In genomic region chr16:18036425-18036955, GRCm38 (mm10) we compare ENCODE assay signal across 9 mouse cellular contexts. TPM values are rescaled to one million over a fixed set of nuclear protein-coding genes. Genes with fewer than 3 reads are reported as not detected.
A peak's percentile ranks its signal among the peaks of the same experiment; 100 is the strongest.
DNase-seq lines count a peak whose midpoint lies in the region; ATAC-seq and TF ChIP-seq lines count a peak whose summit lies in the region.
"Had no signal": no experiment of that assay in that cellular context is flagged by ENCODE, and none has a peak within 500 bp of the region (broad histone marks: within the 10 kb centered on the region; RNA-seq: fewer than 3 reads in every experiment).

No protein-coding gene starts in this region.

- H3K4me2 ChIP-seq in hindbrain, embryonic 11.5 days (replicated peaks; ENCODE audit: low read depth, low read length), result no peak overlapping the region
- H3K4me2 ChIP-seq in hindbrain, embryonic 13.5 days, result no peak overlapping the region
- H3K4me2 ChIP-seq in heart, embryonic 14.5 days (ENCODE audit: low read length), result no peak overlapping the region

- H3K4me3 ChIP-seq in hindbrain, embryonic 11.5 days (ENCODE audit: low read depth, low read length), result no peak overlapping the region
- no peak overlapping the region for H3K4me3 ChIP-seq in hindbrain, embryonic 13.5 days
- peak overlapping the region; percentile 28 to 56; a peak in 3 of 4 replicates for H3K4me3 ChIP-seq in ES-E14 (ENCODE audit: insufficient read depth in 1 of 2, low read depth in 1 of 2, low read length in 2 of 2, poor library complexity in 1 of 2, severe bottlenecking in 1 of 2)
- H3K4me3 ChIP-seq in heart, embryonic 14.5 days (ENCODE audit: control insufficient read depth in 1 of 2, insufficient read depth in 1 of 2, low read depth in 1 of 2, low read length in 2 of 2), result no peak overlapping the region
- H3K4me3 ChIP-seq: erythroblast, embryonic 14.5 days had no signal

- H3K27me3 ChIP-seq in hindbrain, embryonic 11.5 days (ENCODE audit: control insufficient read depth, insufficient read depth, low read length), result no peaks in the 10 kb centered on the region
- no peaks in the 10 kb centered on the region for H3K27me3 ChIP-seq in hindbrain, embryonic 13.5 days
- H3K27me3 ChIP-seq in heart, embryonic 14.5 days (ENCODE audit: control insufficient read depth, insufficient read depth, low read length), result peaks cover 9% of the 10 kb centered on the region; the same call in 1 of the 2 replicates

- 17% methylated on average over 16 of the region's 16 CpGs for WGBS in hindbrain, embryonic 11.5 days
- WGBS in hindbrain, embryonic 13.5 days, result 20% methylated on average over 16 of the region's 16 CpGs
- WGBS in heart, embryonic 14.5 days, result 9% methylated on average over 16 of the region's 16 CpGs

- no peaks in the 10 kb centered on the region for H3K36me3 ChIP-seq in hindbrain, embryonic 11.5 days (ENCODE audit: control insufficient read depth, insufficient read depth, low read length)
- H3K36me3 ChIP-seq in hindbrain, embryonic 13.5 days, result no peaks in the 10 kb centered on the region
- no peaks in the 10 kb centered on the region for H3K36me3 ChIP-seq in ES-E14 (ENCODE audit: control insufficient read depth, insufficient read depth, low read length, poor library complexity, severe bottlenecking)
- H3K36me3 ChIP-seq in heart, embryonic 14.5 days (ENCODE audit: control insufficient read depth, insufficient read depth, low read length), result no peaks in the 10 kb centered on the region

- no peaks in the 10 kb centered on the region for H3K9me3 ChIP-seq in hindbrain, embryonic 11.5 days (ENCODE audit: control insufficient read depth, low read length)
- H3K9me3 ChIP-seq in hindbrain, embryonic 13.5 days, result no peaks in the 10 kb centered on the region
- no peaks in the 10 kb centered on the region for H3K9me3 ChIP-seq in ES-E14 (ENCODE audit: control insufficient read depth, insufficient read depth, low read depth, low read length)
- H3K9me3 ChIP-seq in heart, embryonic 14.5 days (ENCODE audit: control insufficient read depth, low read length), result no peaks in the 10 kb centered on the region

- no peak for ATAC-seq in hindbrain, embryonic 11.5 days (ENCODE audit: low FRiP score)
- ATAC-seq in hindbrain, embryonic 13.5 days (ENCODE audit: low FRiP score), result no peak; the same call in 1 of the 2 replicates
- ATAC-seq in common myeloid progenitor, adult 5-6 weeks (replicated peaks; ENCODE audit: low read depth, poor library complexity, severe bottlenecking), result peak; percentile 71
- ATAC-seq in heart, embryonic 14.5 days (ENCODE audit: insufficient number of reproducible peaks, insufficient read depth, low FRiP score, low read depth), result peak; percentile 68
- ATAC-seq in megakaryocyte progenitor cell, adult 5-6 weeks (replicated peaks; ENCODE audit: poor library complexity), result peak; percentile 98

- peak; percentile 74 for DNase-seq in hindbrain, embryonic 11.5 days (ENCODE audit: low spot score)
- DNase-seq in ES-E14 (ENCODE audit: low read depth, low spot score), result peak; percentile 95
- peak; percentile 62 to 64 for DNase-seq in layer of hippocampus, postnatal 10 days (ENCODE audit: low spot score in 2 of 2)
- DNase-seq in telencephalon, adult 2 months (ENCODE audit: low read depth, low spot score), result peak; percentile 23

- no peaks in the 10 kb centered on the region for H3K4me1 ChIP-seq in hindbrain, embryonic 11.5 days (replicated peaks; ENCODE audit: control insufficient read depth, insufficient read depth, low read length)
- no peaks in the 10 kb centered on the region for H3K4me1 ChIP-seq in hindbrain, embryonic 13.5 days (replicated peaks)
- H3K4me1 ChIP-seq in ES-E14 (ENCODE audit: control insufficient read depth in 2 of 2, insufficient read depth in 2 of 2, low read length in 2 of 2, poor library complexity in 1 of 2), result peaks cover 3% of the 10 kb centered on the region in 2 experiments; a peak in 1 of 4 replicates
- no peaks in the 10 kb centered on the region for H3K4me1 ChIP-seq in heart, embryonic 14.5 days (ENCODE audit: control insufficient read depth in 2 of 2, insufficient read depth in 2 of 2, low read length in 2 of 2)

- H3K9ac ChIP-seq in hindbrain, embryonic 11.5 days (ENCODE audit: low read depth, low read length), result no peak overlapping the region
- H3K9ac ChIP-seq in hindbrain, embryonic 13.5 days, result no peak overlapping the region
- H3K9ac ChIP-seq in ES-E14 (ENCODE audit: insufficient read depth, low read depth, low read length, poor library complexity, severe bottlenecking), result no peak overlapping the region
- no peak overlapping the region for H3K9ac ChIP-seq in heart, embryonic 14.5 days (ENCODE audit: low read length)

- no peak overlapping the region for H3K27ac ChIP-seq in hindbrain, embryonic 11.5 days (ENCODE audit: low read depth, low read length)
- no peak overlapping the region for H3K27ac ChIP-seq in hindbrain, embryonic 13.5 days
- H3K27ac ChIP-seq in ES-E14 (ENCODE audit: insufficient read depth, low read depth, low read length, poor library complexity, severe bottlenecking), result no peak overlapping the region
- H3K27ac ChIP-seq in heart, embryonic 14.5 days (replicated peaks in 1 of 2; ENCODE audit: control insufficient read depth in 1 of 2, insufficient read depth in 1 of 2, low read depth in 2 of 2, low read length in 2 of 2), result no peak overlapping the region

- in situ Hi-C loops in ES-E14 (cut with MboI; ENCODE audit: low sequenced_read_pairs in 2 of 2, unreplicated experiment in 2 of 2), result no loop called here

TF ChIP-seq in ES-E14, 5 proteins besides CTCF, POLR2A, EP300 and RAD21:
- TF ChIP-seq ZC3H11A (IDR thresholded peaks at IDR 0.05; ENCODE audit: borderline replicate concordance, low read depth, low read length), result 0 out of 2 replicates have a peak, but pooled peaks have one; percentile 9
- 0 out of 2 replicates have a peak, but pooled peaks have one; percentile 25 for TF ChIP-seq HCFC1 (IDR thresholded peaks at IDR 0.05; ENCODE audit: borderline replicate concordance, insufficient read depth, low read length)
- TF ChIP-seq CHD2 (IDR thresholded peaks at IDR 0.05; ENCODE audit: low read depth, low read length), result no peak
- TF ChIP-seq MAFK (IDR thresholded peaks at IDR 0.05; ENCODE audit: insufficient read depth, low read depth, low read length), result no peak
- TF ChIP-seq ZNF384 (IDR thresholded peaks at IDR 0.05; ENCODE audit: low read depth, low read length), result no peak

RNA-seq across cellular contexts. Expression of gene Dgcr6, which starts 16.2 kb away (rescaled TPM):
- polyA plus RNA-seq in hindbrain, embryonic 11.5 days (2014; fragmentation: Nextera tagmentation; extraction: Ambion mirVana), result 128 and 130 TPM in 2 replicates
- 167 and 179 TPM in 2 replicates for polyA plus RNA-seq in hindbrain, embryonic 13.5 days (2015; fragmentation: Nextera tagmentation; extraction: Ambion mirVana)
- 23.8 and 30.9 TPM in 2 replicates for total RNA-seq in ES-E14 (2012; rRNA removed)
- 17.8 and 20.9 TPM in 2 replicates for total RNA-seq in common myeloid progenitor, adult 5-6 weeks (2017)
- polyA plus RNA-seq in heart, embryonic 14.5 days (2014; fragmentation: Nextera tagmentation; extraction: Ambion mirVana), result 58.5 and 64.2 TPM in 2 replicates
- 100 to 1,000 TPM in 1 of 2 experiments, 10 to 100 TPM in 1; 87.0 to 112 TPM for total RNA-seq in layer of hippocampus, postnatal 10 days (2021)
- 30.8 and 33.9 TPM in 2 replicates for total RNA-seq in megakaryocyte progenitor cell, adult 5-6 weeks (2015)
- 18.2 and 23.7 TPM in 2 replicates for total RNA-seq in megakaryocyte progenitor cell, adult 5-6 weeks (2017)

RNA-seq across cellular contexts. Expression of gene Prodh, which starts 53.5 kb away (rescaled TPM):
- 7.8 and 8.3 TPM in 2 replicates for polyA plus RNA-seq in hindbrain, embryonic 11.5 days (2014; fragmentation: Nextera tagmentation; extraction: Ambion mirVana)
- 4.8 TPM in 2 replicates for polyA plus RNA-seq in hindbrain, embryonic 13.5 days (2015; fragmentation: Nextera tagmentation; extraction: Ambion mirVana)
- total RNA-seq in ES-E14 (2012; rRNA removed), result 39.6 and 73.6 TPM in 2 replicates
- 48.6 and 59.7 TPM in 2 replicates for total RNA-seq in common myeloid progenitor, adult 5-6 weeks (2017)
- polyA plus RNA-seq in heart, embryonic 14.5 days (2014; fragmentation: Nextera tagmentation; extraction: Ambion mirVana), result 6.9 and 7.4 TPM in 2 replicates
- total RNA-seq in layer of hippocampus, postnatal 10 days (2021), result 10 to 100 TPM; 15.8 to 17.3 TPM
- total RNA-seq in megakaryocyte progenitor cell, adult 5-6 weeks (2015), result 10.9 and 16.8 TPM in 2 replicates
- 60.3 and 64.2 TPM in 2 replicates for total RNA-seq in megakaryocyte progenitor cell, adult 5-6 weeks (2017)

RNA-seq across cellular contexts. Expression of gene Vpreb2, which starts 56.3 kb away (rescaled TPM):
- not detected in 2 replicates for polyA plus RNA-seq in hindbrain, embryonic 11.5 days (2014; fragmentation: Nextera tagmentation; extraction: Ambion mirVana)
- polyA plus RNA-seq in hindbrain, embryonic 13.5 days (2015; fragmentation: Nextera tagmentation; extraction: Ambion mirVana), result not detected in 2 replicates
- not detected in 2 replicates for total RNA-seq in ES-E14 (2012; rRNA removed)
- total RNA-seq in common myeloid progenitor, adult 5-6 weeks (2017), result not detected in 2 replicates
- not detected in 2 replicates for polyA plus RNA-seq in heart, embryonic 14.5 days (2014; fragmentation: Nextera tagmentation; extraction: Ambion mirVana)
- not detected for total RNA-seq in layer of hippocampus, postnatal 10 days (2021)
- total RNA-seq in megakaryocyte progenitor cell, adult 5-6 weeks (2015), result not detected in 2 replicates
- not detected in 2 replicates for total RNA-seq in megakaryocyte progenitor cell, adult 5-6 weeks (2017)
- polyA plus RNA-seq: erythroblast, embryonic 14.5 days had no signal

Comparison
In these comparisons a context has a peak if more than half of its experiments do, and no peak if none do; other contexts are left out.
1. ATAC-seq: peak in common myeloid progenitor, adult 5-6 weeks (single experiment), heart, embryonic 14.5 days (single experiment) and megakaryocyte progenitor cell, adult 5-6 weeks (single experiment); none in hindbrain, embryonic 11.5 days (single experiment) and hindbrain, embryonic 13.5 days (single experiment).
2. DNase-seq: peak in every context shown above with its lines; median percentile 95 in ES-E14; 74 in hindbrain, embryonic 11.5 days; 63 in layer of hippocampus, postnatal 10 days; 23 in telencephalon, adult 2 months.
3. H3K4me3 ChIP-seq: peak in ES-E14 (2 of 2); none in hindbrain, embryonic 11.5 days (single experiment), hindbrain, embryonic 13.5 days (single experiment) and heart, embryonic 14.5 days (0 of 2).